Mouse (Mus musculus) thymus, postnatal 0 days (tissue): ENCODE results near the gene Tmco5. TPM values are rescaled to one million over a fixed set of nuclear protein-coding genes. Genes with fewer than 3 reads are reported as not detected.
"Not testable (repeated sequence)": the region's sequence is repeated elsewhere in the genome, so short reads cannot be mapped to it uniquely, and the experiment has no call there.

Experiments used
- DNase-seq: peaks from one replicate; pipeline ENCODE4 v3.0.0-alpha.2; 2015; ENCODE audit warnings: low spot score
- polyA plus RNA-seq: library from polyadenylated mRNA; unstranded; fragments of >200 nt; fragmentation: Nextera tagmentation; extraction: Ambion mirVana; gene quantifications from 2 replicates; pipeline ENCODE4 v1.2.1, GENCODE M21; 2015

Gene Tmco5
- polyA plus RNA-seq, 1 experiment from 2014 or later: not detected

DNA sequence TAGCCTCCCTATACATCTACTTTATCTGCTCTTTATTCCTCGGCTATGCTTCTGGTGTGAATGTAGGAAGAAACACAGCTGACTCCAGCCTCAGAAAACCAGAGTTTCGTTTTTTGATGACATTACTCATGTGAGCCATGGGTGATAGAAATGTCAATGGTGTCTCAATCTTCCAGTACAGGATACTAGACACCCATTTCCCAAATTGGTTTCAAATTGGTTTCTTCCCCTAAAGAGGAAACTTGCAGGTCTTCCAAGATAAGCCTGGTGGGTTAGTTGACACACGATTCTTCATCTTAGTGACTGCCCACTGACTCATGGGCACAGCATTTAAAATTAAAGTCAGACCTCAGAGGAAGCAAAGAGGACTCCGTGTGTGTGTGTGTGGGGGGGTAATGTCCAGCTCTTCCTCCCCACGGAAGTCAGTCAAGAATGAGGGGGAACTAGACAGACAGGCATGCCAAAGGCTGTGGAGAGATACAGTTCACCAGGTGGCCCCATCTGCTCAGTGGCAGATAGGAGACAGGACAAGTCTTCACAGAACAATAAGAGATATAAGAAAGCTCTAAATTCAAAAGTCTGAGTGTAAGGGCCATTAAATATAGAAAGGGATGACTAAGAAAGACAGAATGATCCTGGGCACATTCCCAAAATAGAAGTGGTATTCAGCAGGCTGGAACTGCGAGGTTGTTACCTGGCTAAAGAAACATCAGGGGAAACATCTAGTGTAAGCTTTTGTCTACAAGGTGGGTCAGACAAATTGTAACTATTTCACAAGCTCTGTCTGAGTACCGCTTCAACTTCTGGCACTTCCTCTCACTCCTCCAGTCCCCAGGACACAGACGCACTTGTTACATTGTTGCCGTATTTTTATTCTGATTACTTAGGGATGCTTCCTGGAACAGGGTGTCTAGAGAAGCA lies 44.3 kb downstream of the Tmco5 start:
- DNase-seq: no peak

DNA sequence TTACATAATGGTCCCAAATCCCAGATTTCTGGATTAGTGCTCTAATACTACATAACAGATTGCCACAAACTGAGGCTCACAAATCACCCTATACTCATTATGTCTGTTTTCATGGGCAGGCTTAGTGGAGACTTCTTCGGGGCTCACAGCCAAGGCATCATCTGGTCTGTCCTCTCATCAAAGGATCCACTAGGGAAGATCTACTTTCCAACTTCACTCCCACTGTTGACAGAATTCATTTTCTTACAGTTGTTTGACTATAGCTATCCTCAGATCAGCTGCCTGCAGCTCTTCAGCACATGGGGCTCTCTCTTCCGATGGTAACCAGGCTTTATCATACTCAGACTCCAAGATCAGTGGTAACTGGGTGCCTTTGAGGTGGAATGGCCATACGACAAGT lies 45.2 kb downstream of the Tmco5 start:
- DNase-seq: no peak

DNA sequence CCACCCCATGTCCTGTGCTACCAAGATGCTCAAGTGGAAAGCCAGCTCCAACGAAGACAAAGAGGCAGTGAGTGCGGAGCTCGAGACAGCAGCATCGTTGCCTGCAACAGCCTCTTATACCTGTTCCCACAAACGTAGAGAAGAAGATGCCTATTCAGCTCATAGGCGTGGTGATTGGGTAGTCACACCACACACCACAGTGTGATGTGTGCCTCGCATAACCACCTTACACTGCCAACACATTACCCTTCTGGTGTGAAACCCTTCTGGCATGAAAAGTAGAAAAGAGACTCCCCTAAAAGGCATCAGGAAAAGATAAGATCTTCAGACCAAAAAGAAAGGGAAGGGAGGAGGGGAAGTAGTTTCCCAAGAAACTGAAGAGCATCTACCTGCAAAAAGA lies 45.8 kb downstream of the Tmco5 start:
- DNase-seq: no peak

DNA sequence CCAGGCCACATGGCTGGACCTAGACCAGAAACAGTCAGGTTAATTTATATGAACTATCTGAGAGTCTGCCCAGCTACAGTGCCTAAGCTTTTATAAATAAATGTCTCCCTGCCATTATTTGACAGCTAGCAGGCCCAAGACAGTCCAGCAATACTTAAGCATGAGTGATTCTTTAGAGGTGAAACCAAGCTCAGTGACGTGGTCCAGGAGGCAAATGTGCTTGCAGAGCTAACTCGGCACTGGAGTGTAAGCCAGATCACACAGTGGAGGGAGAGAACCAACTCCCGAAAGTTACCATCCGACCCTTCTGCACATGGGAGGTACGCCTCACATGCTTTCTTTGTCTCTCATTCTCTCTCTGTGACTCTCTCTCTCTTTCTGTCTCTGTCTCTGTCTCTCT lies 46.7 kb downstream of the Tmco5 start:
- no peak for DNase-seq

DNA sequence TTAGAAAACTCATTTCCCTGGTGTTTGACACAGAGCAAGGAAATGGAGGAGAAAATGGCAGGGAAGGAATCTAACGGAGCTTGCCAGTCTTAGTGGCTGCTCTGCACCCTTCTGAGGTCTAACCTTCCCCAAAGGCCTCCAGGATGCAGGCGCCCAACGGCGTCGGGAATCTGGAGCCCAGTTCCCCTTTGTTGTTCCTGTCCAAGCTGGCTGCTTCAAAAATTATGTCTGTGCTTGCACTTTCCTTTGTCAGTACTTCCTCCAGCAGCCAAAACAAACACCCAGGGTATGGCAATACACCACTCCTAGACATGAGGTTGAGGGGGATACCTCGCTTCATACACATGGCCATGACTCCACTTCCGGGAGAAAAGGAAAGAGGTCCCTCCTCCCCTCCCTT lies 53.7 kb downstream of the Tmco5 start:
- DNase-seq: no peak

DNA sequence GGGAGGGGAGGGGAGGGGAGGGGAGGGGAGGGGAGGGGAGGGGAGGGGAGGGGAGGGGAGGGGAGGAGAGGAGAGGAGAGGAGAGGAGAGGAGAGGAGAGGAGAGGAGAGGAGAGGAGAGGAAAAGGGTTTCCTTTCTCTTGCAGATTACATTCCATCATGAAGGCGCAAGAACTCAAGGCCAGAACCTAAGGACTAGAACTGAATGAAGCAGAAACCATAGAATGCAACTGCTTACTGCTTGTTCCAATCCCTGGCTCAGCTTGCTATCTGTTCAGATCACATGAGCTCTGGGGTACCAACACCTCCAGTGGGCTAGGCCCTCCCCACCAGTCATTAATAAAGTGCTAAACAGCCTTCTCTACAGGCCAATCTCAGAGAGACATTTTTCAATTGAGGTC lies 55.7 kb downstream of the Tmco5 start:
- not testable (repeated sequence) for DNase-seq

DNA sequence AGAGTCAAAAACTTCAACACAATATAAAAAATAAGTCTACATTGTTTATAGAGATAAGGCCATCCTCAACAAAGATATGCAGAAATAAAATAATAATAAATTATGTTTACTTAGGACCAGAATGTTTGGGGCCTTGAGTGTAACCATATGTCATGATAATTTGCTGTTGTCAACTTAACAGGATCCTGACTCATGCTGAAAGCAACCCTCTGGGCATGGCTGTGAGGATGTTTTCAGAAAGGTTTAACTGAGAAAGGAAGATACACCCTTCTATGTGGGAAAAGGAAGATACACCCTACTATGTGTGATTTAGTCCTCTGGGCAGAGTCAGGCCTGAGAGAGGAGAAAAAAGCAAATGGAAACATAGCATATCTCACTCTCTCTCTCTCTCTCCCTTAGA lies 56.3 kb downstream of the Tmco5 start:
- no peak for DNase-seq

DNA sequence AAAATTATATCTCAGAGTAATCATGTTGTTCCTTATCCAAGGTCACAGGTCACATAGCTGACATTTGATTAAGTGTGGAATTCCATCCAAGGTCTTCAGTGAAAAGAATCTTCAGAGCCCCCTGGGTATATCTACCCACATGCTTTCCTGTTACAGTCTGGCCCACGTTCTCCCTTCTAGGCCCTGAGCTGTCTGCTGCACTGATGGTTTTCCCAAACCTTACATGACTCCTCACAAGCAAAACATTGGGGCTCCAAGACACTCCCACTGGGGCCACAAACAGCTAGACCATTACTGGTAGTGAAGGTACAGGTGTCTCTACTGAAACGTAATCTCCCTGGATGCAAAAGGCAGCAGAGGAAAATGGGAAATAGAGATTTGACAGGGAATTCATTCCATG lies 57.9 kb downstream of the Tmco5 start:
- DNase-seq: no peak

DNA sequence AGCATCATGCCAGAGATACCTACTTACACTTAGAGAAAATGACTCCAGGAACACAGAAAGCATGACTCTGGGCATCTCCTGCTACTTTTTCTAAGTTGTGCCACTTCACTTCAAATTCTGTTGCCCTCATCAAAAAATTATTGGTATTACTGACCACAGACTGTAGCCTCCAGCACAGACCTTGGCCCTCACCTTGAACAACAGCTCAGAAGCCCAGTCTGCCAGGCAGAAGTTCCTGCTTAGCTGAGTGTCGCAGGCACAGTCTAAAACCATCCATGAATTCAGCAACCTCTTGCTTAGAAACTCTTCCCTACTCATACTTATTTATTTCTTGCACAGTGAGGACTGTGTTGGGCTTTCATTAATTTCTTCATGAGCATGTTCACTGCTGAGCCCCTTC lies 58.7 kb downstream of the Tmco5 start:
- no peak for DNase-seq

DNA sequence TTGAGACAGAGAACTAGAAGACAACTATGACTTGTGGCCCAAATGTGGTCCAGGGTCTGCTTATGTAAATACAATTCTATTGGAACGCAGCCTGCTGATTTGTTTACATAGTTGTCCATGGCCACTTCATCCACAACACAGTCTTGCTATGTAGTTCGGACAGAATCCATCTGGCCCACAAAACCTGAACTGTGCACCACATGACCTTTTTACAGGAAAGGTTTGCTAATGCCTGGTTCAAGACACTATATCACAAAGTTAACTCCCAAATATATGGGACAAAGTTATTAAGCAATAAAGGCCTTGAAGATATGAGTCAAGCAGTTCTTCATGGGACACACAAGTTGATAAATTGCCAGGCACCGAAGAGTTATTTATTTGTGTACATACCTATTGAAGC lies 63.3 kb downstream of the Tmco5 start:
- no peak for DNase-seq

Other genes with a start within 250 kb of the Tmco5 start
- gene Spred1, start 242.7 kb downstream of the Tmco5 start, polyA plus RNA-seq: 5.3 and 6.4 TPM in 2 replicates